Comparison of ENCODE assay signal across 12 mouse cellular contexts in genomic region chr6:89413481-89413884, GRCm38 (mm10). TPM values are rescaled to one million over a fixed set of nuclear protein-coding genes. Genes with fewer than 3 reads are reported as not detected.
DNase-seq lines count a peak whose midpoint lies in the region; ATAC-seq and TF ChIP-seq lines count a peak whose summit lies in the region.
"Had no signal": no experiment of that assay in that cellular context is flagged by ENCODE, and none has a peak within 500 bp of the region (broad histone marks: within the 10 kb centered on the region; RNA-seq: fewer than 3 reads in every experiment).

No protein-coding gene starts in this region.

- no peak overlapping the region for H3K4me3 ChIP-seq in kidney, adult 2 months (ENCODE audit: insufficient read depth, low read depth, low read length)
- H3K4me3 ChIP-seq in G1E (ENCODE audit: low read depth, low read length): no peak overlapping the region
- no peak overlapping the region for H3K4me3 ChIP-seq in hindbrain, embryonic 14.5 days (replicated peaks; ENCODE audit: low read length)
- H3K4me3 ChIP-seq: hindbrain, embryonic 13.5 days; neural tube, embryonic 12.5 days had no signal

- H3K4me2 ChIP-seq in hindbrain, embryonic 14.5 days (replicated peaks): no peak overlapping the region
- H3K4me2 ChIP-seq: hindbrain, embryonic 13.5 days; neural tube, embryonic 12.5 days had no signal

- no peak for TF ChIP-seq CTCF in kidney, adult 2 months (conservative IDR thresholded peaks at IDR 0.05; ENCODE audit: insufficient read depth, insufficient read length, low read depth, low read length)
- no peak for TF ChIP-seq CTCF in G1E (IDR thresholded peaks at IDR 0.05; ENCODE audit: low read depth, low read length)

- DNase-seq in kidney, adult 2 months: peak; percentile 54
- no peak for DNase-seq in kidney, postnatal 14 days
- no peak for DNase-seq in G1E (ENCODE audit: low spot score)
- DNase-seq in layer of hippocampus, adult 8-10 months (ENCODE audit: low spot score in 2 of 2): no peak
- DNase-seq in hindbrain, embryonic 14.5 days (ENCODE audit: low spot score): no peak
- no peak for DNase-seq in cerebellum, postnatal 14 days
- DNase-seq: embryo, embryonic 11 days; layer of hippocampus, adult 9-11 months had no signal

- H3K27ac ChIP-seq in kidney, adult 2 months (ENCODE audit: insufficient read depth, low read depth, low read length): peak overlapping the region; percentile 60; the same call in 1 of the 2 replicates
- H3K27ac ChIP-seq in hindbrain, embryonic 14.5 days: no peak overlapping the region
- H3K27ac ChIP-seq: hindbrain, embryonic 13.5 days; neural tube, embryonic 12.5 days had no signal

- H3K9ac ChIP-seq in hindbrain, embryonic 14.5 days: no peak overlapping the region
- H3K9ac ChIP-seq: hindbrain, embryonic 13.5 days; neural tube, embryonic 12.5 days had no signal

- no peaks in the 10 kb centered on the region for H3K9me3 ChIP-seq in G1E (replicated peaks)
- no peaks in the 10 kb centered on the region for H3K9me3 ChIP-seq in hindbrain, embryonic 14.5 days (ENCODE audit: control insufficient read depth, low read length)
- H3K9me3 ChIP-seq: hindbrain, embryonic 13.5 days; neural tube, embryonic 12.5 days had no signal

- no peaks in the 10 kb centered on the region for H3K36me3 ChIP-seq in kidney, adult 2 months (ENCODE audit: control insufficient read depth, insufficient read depth, low read length)
- no peaks in the 10 kb centered on the region for H3K36me3 ChIP-seq in G1E (replicated peaks)
- H3K36me3 ChIP-seq in hindbrain, embryonic 14.5 days (replicated peaks; ENCODE audit: control insufficient read depth, insufficient read depth): no peaks in the 10 kb centered on the region
- H3K36me3 ChIP-seq: hindbrain, embryonic 13.5 days; neural tube, embryonic 12.5 days had no signal

- peaks cover 16% of the 10 kb centered on the region for H3K4me1 ChIP-seq in kidney, adult 2 months (ENCODE audit: control insufficient read depth, insufficient read depth, low read length)
- peaks cover 25% of the 10 kb centered on the region for H3K4me1 ChIP-seq in G1E (ENCODE audit: insufficient read depth, low read depth, low read length)
- H3K4me1 ChIP-seq in hindbrain, embryonic 14.5 days (replicated peaks; ENCODE audit: control insufficient read depth, insufficient read depth, low read length): no peaks in the 10 kb centered on the region
- H3K4me1 ChIP-seq: hindbrain, embryonic 13.5 days; neural tube, embryonic 12.5 days had no signal

- ATAC-seq in G1E (ENCODE audit: extremely low read depth, insufficient number of reproducible peaks, low FRiP score, poor library complexity, severe bottlenecking): peak; percentile 34; the same call in 1 of the 2 replicates
- peak; percentile 43 for ATAC-seq in granulocyte monocyte progenitor cell, adult 5-6 weeks (replicated peaks; ENCODE audit: poor library complexity, severe bottlenecking)
- peak; percentile 35 for ATAC-seq in megakaryocyte progenitor cell, adult 5-6 weeks (replicated peaks; ENCODE audit: poor library complexity)
- ATAC-seq in hindbrain, embryonic 14.5 days (ENCODE audit: low FRiP score): no peak

- TF ChIP-seq POLR2A in kidney, adult 2 months (IDR thresholded peaks at IDR 0.05; ENCODE audit: low read depth, low read length): no peak

- H3K27me3 ChIP-seq in kidney, adult 2 months (replicated peaks; ENCODE audit: control insufficient read depth, insufficient read depth, low read length): no peaks in the 10 kb centered on the region
- no peaks in the 10 kb centered on the region for H3K27me3 ChIP-seq in G1E (ENCODE audit: insufficient read depth, low read length)
- no peaks in the 10 kb centered on the region for H3K27me3 ChIP-seq in hindbrain, embryonic 14.5 days (ENCODE audit: control insufficient read depth, insufficient read depth, low read length)
- H3K27me3 ChIP-seq: hindbrain, embryonic 13.5 days; neural tube, embryonic 12.5 days had no signal

RNA-seq across cellular contexts. Expression of gene Plxna1, which starts 51.1 kb away (rescaled TPM):
- 33.1 and 33.2 TPM in 2 replicates for polyA plus RNA-seq in kidney, adult 2 months (2012; rRNA removed)
- 11.1 and 12.1 TPM in 2 replicates for total RNA-seq in G1E (2014; fragmentation: Nextera tagmentation)
- 5.9 and 7.8 TPM in 2 replicates for total RNA-seq in G1E (2017)
- polyA plus RNA-seq in G1E (2012): 13.4 and 17.0 TPM in 2 replicates
- total RNA-seq in granulocyte monocyte progenitor cell, adult 5-6 weeks (2014; fragmentation: Nextera tagmentation): 1.2 and 6.9 TPM in 2 replicates
- 1.0 and 1.3 TPM in 2 replicates for total RNA-seq in granulocyte monocyte progenitor cell, adult 5-6 weeks (2017)
- total RNA-seq in megakaryocyte progenitor cell, adult 5-6 weeks (2015): 1.2 and 3.6 TPM in 2 replicates
- 0.50 and 3.1 TPM in 2 replicates for total RNA-seq in megakaryocyte progenitor cell, adult 5-6 weeks (2017)
- total RNA-seq in layer of hippocampus, adult 8-10 months (2022): 100 to 1,000 TPM in 2 of 4 experiments, 10 to 100 TPM in 2; 88.9 to 130 (median 110) TPM
- polyA plus RNA-seq in hindbrain, embryonic 14.5 days (2014; fragmentation: Nextera tagmentation; extraction: Ambion mirVana): 47.3 and 53.3 TPM in 2 replicates

Comparison
In these comparisons a context has a peak if more than half of its experiments do, and no peak if none do; other contexts are left out.
1. RNA of gene Plxna1, which starts 51.1 kb away (total RNA-seq): 88.9 to 130 TPM in layer of hippocampus, adult 8-10 months; 5.9 to 12.1 TPM in G1E, 1.0 to 6.9 TPM in granulocyte monocyte progenitor cell, adult 5-6 weeks and 0.50 to 3.6 TPM in megakaryocyte progenitor cell, adult 5-6 weeks; every median in the first group is over 4 times any median in the second.